Mouse (Mus musculus) olfactory bulb, adult 2 months (tissue): ENCODE results near the gene Polr2e. TPM values are rescaled to one million over a fixed set of nuclear protein-coding genes. Genes with fewer than 3 reads are reported as not detected.

Source experiments
- H3K27ac ChIP-seq: fragments of 200-500 bp; 2 replicates; pipeline ENCODE4 v1.5.1; 2012; ENCODE audit warnings: low read depth, low read length; ENCODE audit not compliant: insufficient read depth
- H3K4me1 ChIP-seq: fragments of 200-500 bp; 2 replicates; pipeline ENCODE4 v1.6.1; 2012; ENCODE audit warnings: low read length; ENCODE audit not compliant: control insufficient read depth, insufficient read depth
- H3K4me3 ChIP-seq: fragments of 200-500 bp; 2 replicates; pipeline ENCODE4 v1.5.1; 2012; ENCODE audit warnings: mild to moderate bottlenecking, low read depth, low read length, moderate library complexity; ENCODE audit not compliant: insufficient read depth
- CTCF ChIP-seq: fragments of 200-500 bp; IDR thresholded peaks from 2 replicates; pipeline ENCODE4 v1.5.1; 2012; ENCODE audit warnings: low read depth, mild to moderate bottlenecking, low read length, moderate library complexity; ENCODE audit not compliant: insufficient read depth
- POLR2A ChIP-seq: fragments of 200-500 bp; IDR thresholded peaks from 2 replicates; pipeline ENCODE4 v1.6.1; 2012; ENCODE audit warnings: mild to moderate bottlenecking, low read depth, low read length, moderate library complexity; ENCODE audit not compliant: insufficient read depth
- WGBS: fragments of 180-500 bp; shearing (Covaris S2); methylation state at CpG from one replicate; pipeline ENCODE4 v1.1.7; 2018; 5-methylcytosine and 5-hydroxymethylcytosine counted together
- polyA plus RNA-seq: library from polyadenylated mRNA; stranded (reverse); fragments of >200 nt; gene quantifications from 2 replicates; pipeline ENCODE4 v1.2.4, GENCODE M21; 2012; ENCODE audit warnings: low replicate concordance; ENCODE audit not compliant: missing spikeins, insufficient read depth, insufficient read length

Polr2e gene
- polyA plus RNA-seq = not detected in 2 replicates

DNA sequence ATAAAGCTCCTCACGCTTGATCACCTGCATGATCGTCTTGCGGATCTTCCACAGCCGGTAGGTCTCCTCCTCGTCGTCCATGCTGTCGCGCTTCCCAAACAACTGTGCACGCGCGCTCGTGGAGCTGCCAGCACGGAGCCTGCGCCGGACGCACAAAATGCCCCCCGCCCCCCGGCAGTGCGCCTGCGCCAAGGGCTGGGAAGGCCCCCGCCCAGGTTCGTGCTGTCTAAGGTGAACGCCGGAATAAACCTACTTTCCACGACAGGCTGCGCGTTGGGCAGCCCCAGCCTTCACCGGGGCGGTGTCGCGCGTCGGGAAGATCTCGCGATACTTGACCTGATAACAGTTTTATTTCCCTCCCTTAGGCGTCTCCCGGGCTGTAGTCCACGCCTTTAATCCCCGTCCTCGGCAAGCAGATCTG is at the start of gene Polr2e:
Gene Polr2e (minus strand): TSS at position 237 of the 421 bp plus-strand sequence.
- H3K4me3 ChIP-seq = peak within 1 kb of the TSS; percentile 91
- TF ChIP-seq POLR2A (peak; percentile 54), CTCF (no peak)
- under 1% methylated on average over 40 of the region's 40 CpGs for WGBS
- H3K27ac ChIP-seq = peak within 1 kb of the TSS; percentile 30; the same call in 1 of the 2 replicates
- peaks cover 13% of the 10 kb centered on the region for H3K4me1 ChIP-seq

DNA sequence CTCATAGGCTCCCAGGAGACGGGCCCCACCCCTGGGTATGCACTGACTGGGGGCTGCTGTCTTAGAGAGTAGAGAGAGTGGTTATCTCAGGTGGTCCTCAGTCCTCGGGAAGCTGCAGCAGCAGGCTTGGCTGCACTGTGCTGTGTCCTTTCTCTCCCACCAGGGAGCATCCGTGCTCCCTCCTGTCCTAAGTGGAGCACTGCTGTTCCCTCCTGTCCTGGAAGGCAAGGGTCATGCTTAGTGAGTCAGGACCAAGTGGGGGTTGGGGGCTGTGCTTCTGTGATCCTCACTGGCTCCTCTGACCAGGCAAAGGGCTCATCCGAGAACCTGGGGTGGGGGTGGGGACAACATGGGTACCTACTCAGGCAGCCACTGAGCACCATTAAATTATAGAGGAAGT is 49.6 kb upstream of the Polr2e start:
- peaks cover 26% of the 10 kb centered on the region for H3K4me1 ChIP-seq
- H3K27ac ChIP-seq = no peak overlapping the region
- 63% methylated on average over 4 of the region's 4 CpGs for WGBS
- H3K4me3 ChIP-seq = no peak overlapping the region
- TF ChIP-seq CTCF = no peak
- TF ChIP-seq POLR2A = no peak

DNA sequence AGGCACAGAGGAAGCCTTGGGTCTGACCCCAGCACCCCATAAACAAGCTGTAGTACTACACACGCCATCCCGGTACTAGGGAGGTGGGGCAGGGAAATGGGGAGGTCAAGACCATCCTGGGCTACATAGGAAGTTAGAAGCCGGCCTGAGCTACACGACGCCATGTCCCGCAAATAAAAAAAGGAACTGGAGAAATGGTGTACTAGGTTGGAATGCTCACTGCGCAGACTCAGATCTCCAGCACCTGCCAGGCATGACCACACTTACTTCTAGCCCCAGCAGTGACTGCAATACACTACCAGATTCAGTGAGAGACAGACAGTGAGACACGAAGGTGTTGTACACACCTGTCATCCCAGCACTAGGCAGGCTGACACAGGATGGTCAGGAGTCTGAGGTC is 47.9 kb upstream of the Polr2e start:
- TF ChIP-seq CTCF = no peak
- TF ChIP-seq POLR2A = no peak
- Histone ChIP-seq H3K27ac (no peak overlapping the region), H3K4me1 (peaks cover 25% of the 10 kb centered on the region), H3K4me3 (no peak overlapping the region)
- 89% methylated on average over 8 of the region's 8 CpGs for WGBS

DNA sequence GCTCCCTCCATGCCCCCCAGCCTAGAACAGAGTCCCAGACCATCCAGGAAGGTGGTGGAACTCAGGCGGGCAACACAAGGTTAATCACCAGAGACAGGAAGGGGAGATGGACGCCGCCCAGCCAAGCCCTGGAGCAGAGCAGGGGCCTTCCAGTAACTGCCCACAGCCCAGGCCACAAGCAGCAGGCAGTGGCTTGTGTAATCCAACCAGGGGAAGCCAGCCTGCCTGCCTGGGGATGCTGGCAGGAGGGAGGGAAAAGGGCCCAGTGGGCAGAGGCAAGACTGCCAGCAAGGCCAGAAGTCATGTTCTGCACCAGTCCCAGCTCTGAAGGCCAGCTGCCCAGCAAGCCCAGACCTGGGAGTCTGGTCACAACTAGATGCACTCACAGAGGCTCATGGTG is 47.3 kb upstream of the Polr2e start:
- 83% methylated on average over 3 of the region's 3 CpGs for WGBS
- no peak for TF ChIP-seq POLR2A
- TF ChIP-seq CTCF = no peak
- peaks cover 24% of the 10 kb centered on the region for H3K4me1 ChIP-seq
- H3K4me3 ChIP-seq = no peak overlapping the region
- no peak overlapping the region for H3K27ac ChIP-seq

DNA sequence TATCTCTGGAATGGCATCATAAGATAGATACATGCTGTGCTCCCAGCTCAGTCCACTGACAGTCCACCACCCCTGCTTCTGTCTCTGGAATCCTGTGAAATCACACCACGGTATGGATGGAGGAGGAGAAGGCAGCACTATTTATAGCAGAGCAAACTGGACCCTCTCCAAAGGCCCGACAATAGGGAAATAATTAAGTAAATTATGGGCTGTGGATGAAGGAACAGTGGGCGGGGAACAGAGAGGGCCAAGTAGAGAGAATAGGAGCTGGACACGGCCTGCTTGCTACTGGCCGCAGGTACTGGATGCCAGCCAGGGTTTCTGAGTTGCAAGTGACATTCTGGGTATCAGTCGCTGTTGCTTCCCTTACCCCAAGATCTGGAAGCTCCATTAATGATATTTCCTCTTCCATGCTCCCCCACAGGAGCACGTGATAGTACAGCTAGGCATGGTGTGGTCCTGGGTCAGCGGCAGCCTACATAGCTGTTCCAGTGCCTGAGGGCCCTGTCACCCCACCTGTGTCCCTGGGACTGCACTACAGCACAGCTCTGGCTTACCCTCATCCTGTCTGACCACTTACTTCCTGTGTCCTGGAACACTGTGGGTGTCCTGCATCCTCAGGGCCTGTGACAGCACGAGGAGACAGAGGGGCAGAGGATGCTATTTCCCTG is 45.4 kb upstream of the Polr2e start:
- 38% methylated on average over 9 of the region's 9 CpGs for WGBS
- TF ChIP-seq POLR2A (no peak), CTCF (no peak)
- peaks cover 24% of the 10 kb centered on the region for H3K4me1 ChIP-seq
- H3K27ac ChIP-seq = peak overlapping the region; percentile 59; the same call in 1 of the 2 replicates
- H3K4me3 ChIP-seq = no peak overlapping the region

DNA sequence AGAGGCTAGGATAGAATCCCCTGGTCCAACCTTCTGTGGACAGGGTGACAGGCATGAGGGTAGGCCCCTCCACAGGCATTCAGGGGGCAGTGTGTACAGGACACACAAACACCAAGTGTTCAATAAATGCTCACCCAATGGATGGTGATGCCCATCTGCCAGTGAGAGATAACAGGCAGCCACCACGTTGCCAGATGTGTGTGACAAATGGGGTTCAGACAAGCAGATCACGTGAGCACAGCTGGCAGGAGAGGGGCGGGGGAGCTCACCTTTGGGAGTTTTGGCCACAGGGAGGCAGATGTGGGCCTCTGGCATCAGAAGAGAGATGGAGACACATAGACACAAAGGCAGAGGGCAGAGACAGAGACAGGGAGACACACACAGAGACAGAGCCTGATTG is 41.5 kb upstream of the Polr2e start:
- peaks cover 16% of the 10 kb centered on the region for H3K4me1 ChIP-seq
- TF ChIP-seq CTCF (no peak), POLR2A (no peak)
- H3K4me3 ChIP-seq = no peak overlapping the region
- no peak overlapping the region for H3K27ac ChIP-seq
- 87% methylated on average over 3 of the region's 3 CpGs for WGBS

DNA sequence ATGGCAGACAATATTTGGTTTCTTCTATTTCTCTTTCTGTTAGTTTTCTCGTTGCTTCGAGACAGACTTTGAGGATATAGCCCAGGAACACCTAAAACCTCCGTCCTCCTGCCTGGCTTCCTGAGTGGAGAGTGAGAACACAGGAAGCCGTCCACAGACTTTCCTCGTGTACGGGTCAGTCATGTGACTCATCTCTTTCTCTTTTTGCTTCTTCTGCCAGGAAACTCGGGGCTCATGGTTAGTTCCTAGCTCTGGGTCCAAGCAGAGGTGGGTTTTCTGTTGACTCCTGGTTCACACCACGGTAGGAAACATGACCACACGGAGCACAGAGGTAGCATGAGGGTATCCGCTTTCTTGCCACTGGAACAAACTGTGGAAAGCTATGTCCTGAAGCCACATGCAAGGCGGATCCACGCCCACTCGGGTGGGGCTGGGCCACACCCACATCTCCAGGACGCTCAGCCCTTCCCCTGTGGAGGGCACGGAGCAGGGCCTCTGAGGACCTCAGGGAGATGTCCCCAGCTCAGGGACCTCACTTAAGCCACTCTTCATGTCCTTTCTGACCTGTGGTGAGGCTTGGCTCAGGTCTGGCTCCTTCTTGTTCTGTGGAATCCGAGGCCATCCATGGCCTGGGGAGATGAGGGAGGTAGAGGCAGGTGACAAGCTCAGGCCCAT is 40.9 kb upstream of the Polr2e start:
- TF ChIP-seq CTCF = no peak
- no peak for TF ChIP-seq POLR2A
- Histone ChIP-seq H3K4me1 (peaks cover 17% of the 10 kb centered on the region), H3K4me3 (no peak overlapping the region), H3K27ac (no peak overlapping the region)
- 84% methylated on average over 16 of the region's 16 CpGs for WGBS

DNA sequence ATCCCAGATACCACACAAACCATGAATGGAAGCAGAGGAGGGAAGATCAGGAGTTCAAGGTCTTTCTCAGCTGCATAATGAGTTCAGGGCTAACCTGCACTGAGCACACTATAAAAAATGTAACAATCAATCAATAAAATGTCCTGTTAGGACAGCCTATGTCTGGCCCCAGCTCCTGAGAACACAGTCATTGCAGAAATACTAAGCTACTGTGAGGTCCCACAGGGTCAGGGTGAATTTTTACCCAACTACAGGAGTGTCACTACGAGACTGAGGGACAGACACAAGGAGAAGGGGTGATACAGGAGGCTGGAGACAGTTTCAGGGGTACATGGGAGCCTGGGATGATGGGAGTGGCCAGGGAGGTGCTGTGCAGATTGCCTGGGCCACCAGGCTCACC is 38.8 kb upstream of the Polr2e start:
- no peak overlapping the region for H3K27ac ChIP-seq
- no peak overlapping the region for H3K4me3 ChIP-seq
- TF ChIP-seq CTCF (no peak), POLR2A (no peak)
- peaks cover 9% of the 10 kb centered on the region for H3K4me1 ChIP-seq
- 90% methylated on average over 1 of the region's 1 CpGs for WGBS

DNA sequence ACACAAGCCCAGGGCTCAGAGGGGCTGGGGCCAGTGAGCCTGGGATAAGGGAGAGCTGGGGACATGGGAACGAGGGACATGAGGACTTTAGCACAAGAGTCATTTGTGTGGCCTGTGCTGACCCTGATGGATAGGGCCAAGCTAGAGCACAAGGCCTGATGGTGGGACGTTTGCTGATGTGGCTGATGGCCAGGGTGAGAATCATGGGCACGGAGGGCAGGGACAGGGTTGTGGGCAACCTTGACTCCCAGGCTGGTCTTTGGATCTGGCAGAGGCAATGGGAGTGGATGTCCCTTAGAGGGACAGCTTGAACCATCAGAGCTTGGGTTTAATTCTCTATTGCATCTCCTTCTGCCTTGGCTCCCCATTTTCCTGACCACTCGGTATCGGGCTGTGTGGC is 37.7 kb upstream of the Polr2e start:
- Histone ChIP-seq H3K4me3 (no peak overlapping the region), H3K27ac (no peak overlapping the region), H3K4me1 (peaks cover 9% of the 10 kb centered on the region)
- TF ChIP-seq POLR2A (no peak), CTCF (no peak)
- 90% methylated on average over 5 of the region's 5 CpGs for WGBS

DNA sequence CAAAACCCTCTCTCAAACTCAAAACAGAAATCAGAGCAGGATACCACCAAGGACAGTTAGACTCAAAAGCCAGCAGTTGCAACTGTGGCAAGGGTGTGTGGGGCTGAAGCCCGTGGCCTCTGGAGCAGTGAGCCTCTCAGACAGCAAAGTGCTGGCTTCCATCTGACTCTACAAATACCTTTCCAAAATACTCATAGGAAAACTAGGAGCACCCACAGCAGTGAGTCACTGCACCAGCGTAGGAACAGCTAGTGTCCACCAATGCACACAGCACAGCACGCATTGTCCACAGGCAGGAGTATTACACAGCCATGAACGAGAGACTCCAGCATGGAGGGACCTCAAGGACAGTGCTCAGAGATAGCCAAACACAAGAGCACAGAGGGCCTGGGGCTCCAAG is 36.8 kb upstream of the Polr2e start:
- H3K27ac ChIP-seq = no peak overlapping the region
- 92% methylated on average over 4 of the region's 4 CpGs for WGBS
- H3K4me1 ChIP-seq = peaks cover 13% of the 10 kb centered on the region
- no peak overlapping the region for H3K4me3 ChIP-seq
- no peak for TF ChIP-seq POLR2A
- no peak for TF ChIP-seq CTCF
